Mouse (Mus musculus) stomach, postnatal 0 days (tissue): ENCODE data around the gene Clip1.

ENCODE experiments used
- CTCF ChIP-seq: IDR thresholded peaks from 2 replicates; pipeline ENCODE4 v1.5.1; 2016; ENCODE audit warnings: antibody characterized with exemption, low read depth, mild to moderate bottlenecking, moderate library complexity
- EP300 ChIP-seq: optimal IDR thresholded peaks from 2 replicates; pipeline ENCODE3; 2016; ENCODE audit warnings: antibody characterized with exemption

DNA sequence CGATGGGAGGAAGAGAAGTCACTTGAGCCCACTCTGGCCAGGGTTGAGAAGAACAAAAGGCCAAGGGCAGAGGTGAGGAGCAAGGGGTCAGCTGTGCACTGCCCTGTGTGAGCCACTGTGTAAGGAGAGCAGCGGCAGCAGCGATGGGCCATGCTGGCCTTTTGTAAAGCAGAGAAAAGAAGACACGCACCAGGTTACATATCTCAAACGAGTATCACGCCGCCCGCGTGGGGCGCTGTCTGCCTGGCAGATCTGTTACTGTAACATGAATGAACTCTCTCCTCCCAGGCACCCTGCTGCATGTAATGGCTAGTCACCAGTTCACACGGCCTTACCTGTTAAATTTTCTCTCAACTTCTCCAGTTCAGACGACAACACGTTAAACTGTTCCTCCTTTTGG, 62.0 kb downstream of the Clip1 start:
- TF ChIP-seq CTCF: 0 out of 2 replicates have a peak, but pooled peaks have one; percentile 11
- no peak for TF ChIP-seq EP300
